Mouse (Mus musculus): ENCODE measurements around the gene A630001G21Rik.

DNA sequence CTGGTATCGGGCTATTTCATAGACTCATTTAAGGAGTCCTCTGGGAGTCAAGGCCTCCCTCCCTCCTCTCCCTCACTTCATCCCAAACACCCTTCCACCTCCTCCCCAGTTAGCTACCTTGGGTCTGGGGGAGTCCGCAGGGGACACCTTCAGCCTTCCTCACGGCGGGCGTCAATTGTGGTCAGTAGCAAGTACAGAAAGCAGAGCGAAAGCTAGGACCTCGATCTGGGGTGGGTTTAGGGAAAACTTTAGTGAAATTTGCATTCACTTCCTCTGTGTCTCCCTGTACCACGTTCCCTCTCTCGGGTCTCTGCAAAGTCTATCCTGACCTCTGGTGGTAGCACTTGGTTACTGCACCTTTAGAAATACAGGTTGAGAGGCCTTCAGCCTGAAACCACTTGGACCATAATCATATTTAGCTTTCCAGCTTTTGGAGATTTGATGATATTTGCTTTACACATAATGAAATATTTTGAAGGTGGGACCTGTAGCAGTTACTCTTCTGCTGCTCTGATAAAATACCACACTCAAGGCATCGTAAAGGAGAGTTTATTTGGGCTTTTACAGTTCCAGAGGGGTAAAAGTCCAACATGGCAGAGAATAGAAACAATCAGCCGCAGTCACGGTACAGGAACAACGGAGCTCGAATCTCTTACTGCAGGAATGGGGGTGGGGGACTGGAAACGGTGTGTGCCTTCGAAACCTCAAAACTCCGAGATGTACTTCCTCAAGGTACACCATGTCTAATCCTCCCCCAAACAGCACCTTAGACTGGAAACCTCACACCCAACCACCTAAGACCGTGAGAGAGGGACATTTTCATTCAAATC, 41.9 kb downstream of the A630001G21Rik start:
- peak; percentile 50 for TF ChIP-seq CTCF (IDR thresholded peaks at IDR 0.05; ENCODE audit: control insufficient read depth, insufficient read depth, insufficient replicate concordance, low read depth, low read length)
- TF ChIP-seq POLR2A (IDR thresholded peaks at IDR 0.05; ENCODE audit: control insufficient read depth, low read depth, low read length), result no peak
